ENCODE assay signal across 20 mouse cellular contexts in genomic region chr13:63992989-63993388, GRCm38 (mm10).
DNase-seq lines count a peak whose midpoint lies in the region; ATAC-seq and TF ChIP-seq lines count a peak whose summit lies in the region.
"Had no signal": no experiment of that assay in that cellular context is flagged by ENCODE, and none has a peak within 500 bp of the region (broad histone marks: within the 10 kb centered on the region; RNA-seq: fewer than 3 reads in every experiment).

No protein-coding gene starts in this region.

- H3K4me2 ChIP-seq in intestine, embryonic 14.5 days (ENCODE audit: low read length), result no peak overlapping the region
- no peak overlapping the region for H3K4me2 ChIP-seq in intestine, postnatal 0 days (replicated peaks; ENCODE audit: low read depth)
- H3K4me2 ChIP-seq in lung, embryonic 16.5 days (ENCODE audit: low read depth, low read length), result 0 out of 2 replicates have a peak overlapping the region, but pooled peaks have one; percentile 3
- H3K4me2 ChIP-seq in intestine, embryonic 16.5 days (ENCODE audit: low read depth, low read length), result no peak overlapping the region
- H3K4me2 ChIP-seq in heart, embryonic 12.5 days, result no peak overlapping the region
- H3K4me2 ChIP-seq: neural tube, embryonic 13.5 days had no signal

- no peak for DNase-seq in intestine, embryonic 14.5 days (ENCODE audit: low spot score)
- DNase-seq in lung, adult 18-20 months, result no peak
- no peak for DNase-seq in cerebellum, postnatal 14 days
- DNase-seq: adrenal gland, postnatal 36 days; cerebellum, adult 8-10 months; forebrain, postnatal 0 days; kidney, postnatal 36 days; layer of hippocampus, postnatal 36 days; liver; lung, postnatal 10 days; midbrain, embryonic 14.5 days; spleen, adult 18-20 months had no signal

- ATAC-seq in intestine, embryonic 14.5 days (replicated peaks; ENCODE audit: low FRiP score, low TSS enrichment, low read depth), result no peak
- ATAC-seq in intestine, postnatal 0 days, result no peak
- ATAC-seq in lung, embryonic 16.5 days (ENCODE audit: low read depth), result peak; percentile 15; the same call in 1 of the 2 replicates
- ATAC-seq in intestine, embryonic 16.5 days, result no peak
- ATAC-seq in heart, embryonic 12.5 days (ENCODE audit: insufficient number of reproducible peaks, low FRiP score), result no peak

- TF ChIP-seq CTCF in intestine, postnatal 0 days (IDR thresholded peaks at IDR 0.05; ENCODE audit: low read depth), result no peak

- peak overlapping the region; percentile 86 for H3K27ac ChIP-seq in intestine, embryonic 14.5 days (ENCODE audit: low read depth)
- H3K27ac ChIP-seq in intestine, postnatal 0 days (ENCODE audit: low read depth, low read length), result no peak overlapping the region
- H3K27ac ChIP-seq in lung, embryonic 16.5 days (ENCODE audit: low read length), result peak overlapping the region; percentile 94
- H3K27ac ChIP-seq in intestine, embryonic 16.5 days (ENCODE audit: low read length), result peak overlapping the region; percentile 80
- H3K27ac ChIP-seq in heart, embryonic 12.5 days (ENCODE audit: poor library complexity, severe bottlenecking), result no peak overlapping the region
- H3K27ac ChIP-seq: forebrain, embryonic 10.5 days; neural tube, embryonic 13.5 days had no signal

- peaks cover 12% of the 10 kb centered on the region for H3K4me1 ChIP-seq in intestine, embryonic 14.5 days (replicated peaks; ENCODE audit: control insufficient read depth, insufficient read depth, low read length)
- H3K4me1 ChIP-seq in intestine, postnatal 0 days (replicated peaks; ENCODE audit: control insufficient read depth, insufficient read depth, low read length), result no peaks in the 10 kb centered on the region
- H3K4me1 ChIP-seq in lung, embryonic 16.5 days (replicated peaks; ENCODE audit: control insufficient read depth, insufficient read depth, low read length), result peaks cover 28% of the 10 kb centered on the region
- peaks cover 15% of the 10 kb centered on the region for H3K4me1 ChIP-seq in intestine, embryonic 16.5 days (ENCODE audit: control insufficient read depth, insufficient read depth, low read length)
- H3K4me1 ChIP-seq in heart, embryonic 12.5 days (replicated peaks), result 0 out of 2 replicates have a peak, but pooled peaks cover 11% of the 10 kb centered on the region
- H3K4me1 ChIP-seq: megakaryocyte, embryonic 14.5 days had no signal

- H3K36me3 ChIP-seq in intestine, embryonic 14.5 days (ENCODE audit: control insufficient read depth, insufficient read depth, low read length), result no peaks in the 10 kb centered on the region
- no peaks in the 10 kb centered on the region for H3K36me3 ChIP-seq in intestine, postnatal 0 days (ENCODE audit: control insufficient read depth, insufficient read depth)
- H3K36me3 ChIP-seq in lung, embryonic 16.5 days (ENCODE audit: control insufficient read depth, insufficient read depth, low read length), result no peaks in the 10 kb centered on the region
- no peaks in the 10 kb centered on the region for H3K36me3 ChIP-seq in intestine, embryonic 16.5 days (ENCODE audit: control insufficient read depth, insufficient read depth, low read length)
- H3K36me3 ChIP-seq in heart, embryonic 12.5 days, result no peaks in the 10 kb centered on the region
- H3K36me3 ChIP-seq: forebrain, embryonic 10.5 days; neural tube, embryonic 13.5 days had no signal

- no peak overlapping the region for H3K4me3 ChIP-seq in intestine, embryonic 14.5 days (ENCODE audit: low read depth, low read length)
- H3K4me3 ChIP-seq in intestine, postnatal 0 days (ENCODE audit: low read depth, low read length), result no peak overlapping the region
- H3K4me3 ChIP-seq in lung, embryonic 16.5 days (ENCODE audit: low read length), result no peak overlapping the region
- no peak overlapping the region for H3K4me3 ChIP-seq in intestine, embryonic 16.5 days (ENCODE audit: low read length)
- H3K4me3 ChIP-seq in heart, embryonic 12.5 days, result no peak overlapping the region
- H3K4me3 ChIP-seq: forebrain, embryonic 10.5 days; megakaryocyte, embryonic 14.5 days; neural tube, embryonic 13.5 days had no signal

- H3K9ac ChIP-seq in intestine, embryonic 14.5 days (ENCODE audit: low read length), result no peak overlapping the region
- H3K9ac ChIP-seq in intestine, postnatal 0 days (ENCODE audit: low read depth, low read length), result no peak overlapping the region
- H3K9ac ChIP-seq in lung, embryonic 16.5 days (ENCODE audit: low read length), result no peak overlapping the region
- no peak overlapping the region for H3K9ac ChIP-seq in intestine, embryonic 16.5 days (ENCODE audit: low read depth, low read length)
- no peak overlapping the region for H3K9ac ChIP-seq in heart, embryonic 12.5 days
- H3K9ac ChIP-seq: forebrain, postnatal 0 days; neural tube, embryonic 13.5 days had no signal

- H3K9me3 ChIP-seq in intestine, embryonic 14.5 days (ENCODE audit: control insufficient read depth, low read length), result no peaks in the 10 kb centered on the region
- H3K9me3 ChIP-seq in intestine, postnatal 0 days (ENCODE audit: control insufficient read depth), result no peaks in the 10 kb centered on the region
- H3K9me3 ChIP-seq in lung, embryonic 16.5 days (ENCODE audit: control insufficient read depth, low read length), result no peaks in the 10 kb centered on the region
- H3K9me3 ChIP-seq in intestine, embryonic 16.5 days (ENCODE audit: control insufficient read depth, low read length), result no peaks in the 10 kb centered on the region
- H3K9me3 ChIP-seq in heart, embryonic 12.5 days (replicated peaks), result no peaks in the 10 kb centered on the region
- H3K9me3 ChIP-seq: forebrain, embryonic 10.5 days; megakaryocyte, embryonic 14.5 days; neural tube, embryonic 13.5 days had no signal

- WGBS in intestine, embryonic 14.5 days, result 54% methylated on average over 1 of the region's 1 CpGs
- WGBS in intestine, postnatal 0 days, result 55% methylated on average over 1 of the region's 1 CpGs
- WGBS in lung, embryonic 16.5 days, result 26% methylated on average over 1 of the region's 1 CpGs
- WGBS in intestine, embryonic 16.5 days, result 44% methylated on average over 1 of the region's 1 CpGs
- WGBS in heart, embryonic 12.5 days, result 50% methylated on average over 1 of the region's 1 CpGs

- no peaks in the 10 kb centered on the region for H3K27me3 ChIP-seq in intestine, embryonic 14.5 days (replicated peaks; ENCODE audit: control insufficient read depth, insufficient read depth, low read length)
- H3K27me3 ChIP-seq in intestine, postnatal 0 days (replicated peaks; ENCODE audit: control insufficient read depth, insufficient read depth, low read length), result no peaks in the 10 kb centered on the region
- no peaks in the 10 kb centered on the region for H3K27me3 ChIP-seq in lung, embryonic 16.5 days (ENCODE audit: control insufficient read depth, insufficient read depth, low read depth, low read length)
- H3K27me3 ChIP-seq in intestine, embryonic 16.5 days (replicated peaks; ENCODE audit: control insufficient read depth, insufficient read depth, low read length), result no peaks in the 10 kb centered on the region
- H3K27me3 ChIP-seq in heart, embryonic 12.5 days (replicated peaks), result no peaks in the 10 kb centered on the region
- H3K27me3 ChIP-seq: CH12.LX had no signal

Comparison
In these comparisons a context has a peak if more than half of its experiments do, and no peak if none do; other contexts are left out.
1. H3K27ac ChIP-seq: peak in intestine, embryonic 14.5 days (single experiment), lung, embryonic 16.5 days (single experiment) and intestine, embryonic 16.5 days (single experiment); none in intestine, postnatal 0 days (single experiment) and heart, embryonic 12.5 days (single experiment).